Mouse (Mus musculus) effector memory CD4-positive, alpha-beta T cell, adult 7 months (primary cell): ENCODE results near the gene Exo1. TPM values are rescaled to one million over a fixed set of nuclear protein-coding genes. Genes with fewer than 3 reads are reported as not detected.

Source experiments
- polyA plus RNA-seq: library from polyadenylated mRNA; unstranded; fragments of 100-300 nt; shearing (Covaris generic); gene quantifications from one replicate; pipeline ENCODE4 v1.2.1, GENCODE M21; 2017

Exo1 gene
- polyA plus RNA-seq, result 2.1 TPM

DNA sequence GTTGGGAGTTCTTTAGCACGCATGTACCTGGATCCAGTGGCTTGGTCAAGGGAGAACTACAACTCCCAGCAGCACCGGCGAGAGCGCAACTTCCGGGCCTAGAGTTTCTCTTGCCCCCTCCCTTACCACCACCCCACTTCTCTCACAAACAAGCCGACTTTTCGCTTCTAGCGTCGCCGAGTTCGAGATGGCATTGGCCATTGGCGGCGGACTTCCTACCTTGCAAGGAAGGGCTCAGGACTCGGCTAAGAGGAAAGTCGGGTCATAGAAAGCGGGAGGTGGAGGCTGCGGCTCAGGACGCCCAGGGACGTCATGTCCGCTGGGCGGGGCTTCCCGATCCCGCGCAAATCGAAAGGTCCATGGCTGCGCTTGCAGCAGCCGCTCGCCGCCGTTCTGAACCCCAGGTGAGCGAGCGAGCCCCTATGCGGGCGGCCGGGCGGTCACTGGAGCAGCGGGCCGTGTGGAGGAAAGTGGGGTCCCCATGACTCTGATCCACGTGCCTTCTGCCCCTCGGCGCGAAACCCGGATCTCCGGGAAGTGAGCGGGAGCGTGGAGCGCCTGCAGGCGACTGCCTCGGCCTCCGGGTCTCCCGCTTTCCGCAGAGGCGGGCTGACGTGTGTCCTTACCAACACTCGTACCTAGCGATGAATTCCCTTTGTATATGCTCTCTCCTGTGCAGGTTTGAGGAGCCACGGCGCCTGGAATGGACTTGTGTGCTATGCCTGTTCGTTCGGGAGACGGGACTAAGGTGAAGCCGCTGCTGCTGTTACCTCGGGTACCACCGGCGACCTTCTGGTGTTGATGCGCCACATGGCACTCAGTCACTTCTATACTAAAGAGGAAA, at the start of gene Exo1:
Exo1 (plus strand) TSS at position 129 of the 844 bp plus-strand sequence.

DNA sequence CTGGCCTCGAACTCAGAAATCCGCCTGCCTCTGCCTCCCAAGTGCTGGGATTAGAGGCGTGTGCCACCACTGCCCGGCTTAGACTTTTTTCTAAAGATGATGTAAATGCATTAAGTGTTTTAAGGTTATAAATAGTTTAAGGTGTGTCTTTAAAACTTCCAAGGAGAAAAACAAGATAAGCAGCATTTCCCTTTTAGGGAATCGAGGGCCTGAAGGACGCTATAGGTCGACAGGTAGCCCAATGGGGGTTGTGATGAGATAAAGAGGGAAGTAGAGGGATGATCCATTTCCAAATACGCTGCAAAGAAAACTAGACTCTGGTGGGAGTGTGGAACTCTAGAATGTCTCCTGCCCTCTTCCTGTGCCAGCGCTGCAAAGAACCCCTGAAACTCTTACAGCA, 39.6 kb downstream of the Exo1 start, which contains the start of gene Gm38100:
Gm38100 (plus strand) TSS at position 301 of the 400 bp plus-strand sequence.

Other genes with a start within 250 kb of the Exo1 start
- not detected for gene Opn3, start 187.8 kb upstream of the Exo1 start, polyA plus RNA-seq
- gene Chml, start 187.7 kb upstream of the Exo1 start, polyA plus RNA-seq, result 0.79 TPM
- not detected for gene Wdr64, start 182.0 kb upstream of the Exo1 start, polyA plus RNA-seq
- gene Gm38100, start 39.7 kb downstream of the Exo1 start, polyA plus RNA-seq, result 0.46 TPM
- gene Rbm8a2, start 98.5 kb downstream of the Exo1 start, polyA plus RNA-seq, result 0.79 TPM